Mouse (Mus musculus) CH12.LX (cell line): ENCODE measurements at regions not wholly inside any gene's neighbourhood (a gene's known extent, or its start where the extent isn't known, plus 50 kb on each side); places are given as distances from the start of the nearest gene placed in this dataset.

Experiments used
- RCOR1 ChIP-seq: conservative IDR thresholded peaks from 2 replicates; pipeline ENCODE4 v1.6.1; 2012; ENCODE audit warnings: low read depth, mild to moderate bottlenecking, inconsistent platforms, low read length, improper control_type of control experiment
- UBTF ChIP-seq: IDR thresholded peaks from 2 replicates; pipeline ENCODE4 v1.6.1; 2012; ENCODE audit warnings: low read depth, mild to moderate bottlenecking, inconsistent platforms, low read length, improper control_type of control experiment, moderate library complexity

DNA sequence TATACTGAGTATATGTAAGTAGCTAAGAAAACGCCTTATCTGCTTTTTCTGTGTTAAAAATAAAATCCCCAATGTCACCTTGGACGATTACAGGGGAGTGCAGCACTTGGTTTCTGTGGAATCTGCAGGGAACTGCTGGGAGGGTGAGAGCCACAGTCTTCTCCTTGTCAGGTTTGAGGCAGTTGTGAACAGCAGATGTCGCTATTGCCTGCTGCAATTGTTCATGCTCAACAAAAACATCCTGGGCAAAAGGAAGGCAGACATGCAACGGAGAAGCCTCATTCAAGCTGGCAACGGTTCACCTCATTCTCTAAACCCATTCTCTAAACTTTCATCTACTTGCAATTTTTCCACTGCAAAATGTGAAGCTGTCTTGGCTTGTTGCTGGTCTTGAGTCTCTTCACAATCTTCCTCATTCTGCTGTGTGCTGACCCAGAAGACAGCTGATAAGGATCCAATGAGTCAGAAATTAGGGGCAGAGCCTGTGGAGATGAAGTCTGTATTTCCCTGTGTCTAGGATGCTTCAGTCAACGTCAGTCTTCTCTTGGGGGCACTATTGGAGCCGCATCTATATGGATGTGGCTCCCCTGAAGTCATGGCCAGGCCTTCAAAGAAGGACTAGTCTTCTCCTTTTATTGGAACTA is 112.6 kb upstream of the Rapgef5 start:
- TF ChIP-seq RCOR1 (no peak), UBTF (no peak)
